Mouse (Mus musculus) limb, embryonic 14.5 days (tissue): ENCODE data around the gene Pif1. TPM values are rescaled to one million over a fixed set of nuclear protein-coding genes. Genes with fewer than 3 reads are reported as not detected.

Experiments used
- ATAC-seq: fragments of 200-750 bp; cut with Nextera tagmentation; 2 replicates; pipeline ENCODE4 v1.8.0; 2017; ENCODE audit warnings: low read depth, moderate number of reproducible peaks, moderate TSS enrichment; ENCODE audit not compliant: low FRiP score
- DNase-seq: peaks from one replicate; pipeline ENCODE4 v3.0.0-alpha.2; 2015; ENCODE audit warnings: low spot score
- H3K27ac ChIP-seq: fragments of 300-500 bp; sonication (generic); replicated peaks from 2 replicates; pipeline ENCODE4 v1.5.1; 2014; ENCODE audit warnings: low read depth, mild to moderate bottlenecking, low read length, moderate library complexity, mixed read lengths
- H3K27me3 ChIP-seq: fragments of 300-500 bp; sonication (generic); 2 replicates; pipeline ENCODE4 v1.6.1; 2014; ENCODE audit warnings: low read length, mixed read lengths; ENCODE audit not compliant: control insufficient read depth, insufficient read depth
- H3K36me3 ChIP-seq: fragments of 300-500 bp; sonication (generic); 2 replicates; pipeline ENCODE4 v1.6.1; 2014; ENCODE audit warnings: mild to moderate bottlenecking, low read length, moderate library complexity, mixed read lengths; ENCODE audit not compliant: control insufficient read depth, insufficient read depth
- H3K4me1 ChIP-seq: fragments of 300-500 bp; sonication (generic); 2 replicates; pipeline ENCODE4 v1.6.1; 2014; ENCODE audit warnings: antibody characterized with exemption, low read length, mixed read lengths; ENCODE audit not compliant: control insufficient read depth, insufficient read depth
- H3K4me2 ChIP-seq: fragments of 300-500 bp; sonication (generic); replicated peaks from 2 replicates; pipeline ENCODE4 v1.6.1; 2014; ENCODE audit warnings: low read depth, mild to moderate bottlenecking, low read length, moderate library complexity; ENCODE audit not compliant: severe bottlenecking
- H3K4me3 ChIP-seq: fragments of 300-500 bp; sonication (generic); replicated peaks from 2 replicates; pipeline ENCODE4 v1.5.1; 2014; ENCODE audit warnings: low read length
- H3K9ac ChIP-seq: fragments of 300-500 bp; sonication (generic); 2 replicates; pipeline ENCODE4 v1.6.1; 2014; ENCODE audit warnings: mild to moderate bottlenecking, low read depth, low read length, moderate library complexity; ENCODE audit not compliant: severe bottlenecking
- H3K9me3 ChIP-seq: fragments of 300-500 bp; sonication (generic); 2 replicates; pipeline ENCODE4 v1.6.1; 2016; ENCODE audit warnings: low read length; ENCODE audit not compliant: control insufficient read depth
- POLR2A ChIP-seq: fragments of 200-500 bp; IDR thresholded peaks from 2 replicates; pipeline ENCODE4 v1.8.0; 2012; ENCODE audit warnings: inconsistent platforms, mild to moderate bottlenecking, moderate library complexity, borderline replicate concordance; ENCODE audit not compliant: insufficient read depth, insufficient read length; ENCODE audit errors: extremely low read depth
- WGBS: fragments of 180-500 bp; shearing (Covaris S2); extraction: QIAGEN DNeasy Blood & Tissue Kit; methylation state at CpG from one replicate; pipeline ENCODE4 v1.1.7; 2014; 5-methylcytosine and 5-hydroxymethylcytosine counted together
- polyA plus RNA-seq, 2 experiments: library from polyadenylated mRNA; depleted of rRNA in 1 of 2; stranded (reverse) in 1 of 2; unstranded in 1 of 2; fragments of >200 nt; fragmentation: Nextera tagmentation in 1 of 2; extraction: Ambion mirVana in 1 of 2; gene quantifications; 2 replicates each; pipeline versions ENCODE4 v1.2.1 to v1.2.3; 2012 to 2014

Pif1 gene
- polyA plus RNA-seq, 2 experiments, result 7.2 to 16.2 TPM

GRCm38 (mm10) chr9:65629025-65629766, 42.2 kb downstream of the Pif1 start, which contains the start of gene Rbpms2:
TSS of gene Rbpms2 (plus strand) at chr9:65629648.
- peak within 1 kb of the TSS; percentile 97 for H3K4me2 ChIP-seq
- H3K9ac ChIP-seq, result peak within 1 kb of the TSS; percentile 72
- 2% methylated on average over 36 of the region's 40 CpGs for WGBS
- no peak for TF ChIP-seq POLR2A
- peak; percentile 4 for DNase-seq
- ATAC-seq, result no peak
- H3K4me3 ChIP-seq, result peak within 1 kb of the TSS; percentile 78
- peaks cover 8% of the 10 kb centered on the region; the same call in 1 of the 2 replicates for H3K4me1 ChIP-seq
- H3K27ac ChIP-seq, result peak within 1 kb of the TSS; percentile 53
- H3K9me3 ChIP-seq, result no peaks in the 10 kb centered on the region
- H3K36me3 ChIP-seq, result no peaks in the 10 kb centered on the region
- H3K27me3 ChIP-seq, result peaks cover 15% of the 10 kb centered on the region; the same call in 1 of the 2 replicates

DNA sequence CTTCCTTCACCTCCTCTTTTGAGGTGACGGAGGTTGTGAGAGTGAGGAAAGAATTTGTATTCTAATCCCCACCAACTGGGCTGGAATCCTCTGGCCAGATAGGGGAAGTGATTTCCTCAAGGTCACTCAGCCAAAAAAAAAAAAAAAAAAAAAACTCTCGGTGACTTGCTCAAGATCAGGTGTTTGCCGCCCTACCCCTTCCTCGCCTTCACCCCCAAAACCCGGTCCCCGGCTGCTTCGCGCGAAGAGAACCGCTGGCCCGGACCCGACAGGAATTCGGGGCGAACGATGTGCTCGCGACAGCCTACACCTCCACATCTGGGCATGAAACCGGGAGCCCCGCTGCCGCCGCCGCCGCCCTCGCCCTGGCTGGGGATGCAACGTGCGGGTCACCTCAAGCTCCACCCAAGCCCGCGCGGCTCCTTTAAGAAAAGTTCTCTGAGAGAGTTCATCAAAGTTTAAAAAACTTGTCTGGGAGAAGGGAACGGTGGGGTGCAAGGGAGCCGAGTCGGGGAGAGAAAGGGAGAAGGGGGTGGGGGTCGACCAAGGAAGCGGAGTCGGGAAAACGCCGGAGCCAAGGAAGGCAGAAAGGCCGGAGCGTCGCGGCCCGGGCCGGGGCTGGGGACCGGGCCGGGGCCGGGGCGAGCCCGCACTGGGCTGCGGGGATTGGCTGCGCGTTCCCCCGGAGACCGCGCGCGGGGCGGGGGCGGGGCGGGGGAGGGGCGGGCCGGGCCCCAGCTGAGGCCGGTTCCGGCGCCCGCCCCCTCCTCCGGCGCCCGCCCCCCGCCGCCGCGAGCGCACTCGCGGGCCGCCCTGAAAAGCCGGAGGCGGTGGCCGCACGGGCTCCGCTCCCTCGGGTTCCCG, 43.0 kb downstream of the Pif1 start:
- H3K27ac ChIP-seq, result peak overlapping the region; percentile 53
- peak overlapping the region; percentile 97 for H3K4me2 ChIP-seq
- peak overlapping the region; percentile 78 for H3K4me3 ChIP-seq
- WGBS, result under 1% methylated on average over 46 of the region's 83 CpGs
- peaks cover 15% of the 10 kb centered on the region; the same call in 1 of the 2 replicates for H3K27me3 ChIP-seq
- H3K9me3 ChIP-seq, result no peaks in the 10 kb centered on the region
- peaks cover 8% of the 10 kb centered on the region; the same call in 1 of the 2 replicates for H3K4me1 ChIP-seq
- H3K9ac ChIP-seq, result peak overlapping the region; percentile 72
- ATAC-seq (peak; percentile 94), DNase-seq (peak; percentile 51)
- no peaks in the 10 kb centered on the region for H3K36me3 ChIP-seq
- TF ChIP-seq POLR2A, result peak; percentile 46; the same call in 1 of the 2 replicates

- Histone ChIP-seq H3K9ac (peak overlapping the region; percentile 72), H3K36me3 (no peaks in the 10 kb centered on the region), H3K4me1 (peaks cover 8% of the 10 kb centered on the region; the same call in 1 of the 2 replicates), H3K27me3 (peaks cover 15% of the 10 kb centered on the region; the same call in 1 of the 2 replicates), H3K9me3 (no peaks in the 10 kb centered on the region), H3K4me3 (peak overlapping the region; percentile 78), H3K27ac (no peak overlapping the region), H3K4me2 (peak overlapping the region; percentile 97)
- DNase-seq (no peak), ATAC-seq (peak; percentile 61; the same call in 1 of the 2 replicates)
- under 1% methylated on average over 43 of the region's 78 CpGs for WGBS
- TF ChIP-seq POLR2A, result no peak
These were observed 43.8 kb downstream of the Pif1 start for GRCm38 (mm10) chr9:65630631-65631353.

DNA sequence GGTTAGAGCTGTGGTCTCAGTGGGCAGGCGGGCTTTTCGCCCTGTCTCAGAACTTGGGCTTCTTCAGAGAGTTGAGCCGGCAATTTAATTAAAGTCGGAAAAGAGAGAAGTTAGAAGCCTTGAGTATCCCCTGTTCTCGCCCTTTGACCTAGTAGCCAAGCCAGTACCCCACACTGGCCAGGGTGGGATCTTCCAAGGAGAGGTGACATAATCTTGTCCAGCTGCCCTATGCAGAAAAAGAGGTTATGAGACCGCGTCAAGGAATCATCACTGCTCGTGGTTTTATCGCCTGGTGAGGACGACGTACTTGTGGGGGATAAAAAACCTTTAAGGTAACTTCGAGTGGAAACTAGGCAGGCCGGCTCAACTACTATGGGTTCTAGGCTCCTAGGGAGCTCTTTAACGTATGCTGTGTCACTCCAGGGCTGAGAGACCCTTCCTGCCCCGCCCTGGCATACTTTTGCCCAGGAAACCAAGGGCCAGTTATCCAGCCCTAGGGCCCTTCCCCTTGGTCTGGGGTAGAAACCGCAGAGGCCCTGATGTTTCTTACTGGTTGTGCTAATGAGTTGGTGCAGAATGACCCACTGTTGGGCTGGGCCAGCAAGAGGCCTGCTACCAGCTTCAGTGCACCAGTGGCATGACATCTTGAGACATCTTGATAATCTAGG, 44.5 kb downstream of the Pif1 start:
- ATAC-seq (no peak), DNase-seq (no peak)
- H3K36me3 ChIP-seq, result no peaks in the 10 kb centered on the region
- peak overlapping the region; percentile 72 for H3K9ac ChIP-seq
- WGBS, result 14% methylated on average over 16 of the region's 16 CpGs
- H3K9me3 ChIP-seq, result no peaks in the 10 kb centered on the region
- peak overlapping the region; percentile 78 for H3K4me3 ChIP-seq
- peak overlapping the region; percentile 97 for H3K4me2 ChIP-seq
- no peak overlapping the region for H3K27ac ChIP-seq
- peaks cover 8% of the 10 kb centered on the region; the same call in 1 of the 2 replicates for H3K4me1 ChIP-seq
- no peak for TF ChIP-seq POLR2A
- peaks cover 15% of the 10 kb centered on the region; the same call in 1 of the 2 replicates for H3K27me3 ChIP-seq
